Mouse (Mus musculus) myocyte (in vitro differentiated cells): ENCODE results near the gene Rnf181. TPM values are rescaled to one million over a fixed set of nuclear protein-coding genes. Genes with fewer than 3 reads are reported as not detected.

Source experiments
- H3K27me3 ChIP-seq: one replicate; pipeline ENCODE4 v1.6.1; 2011; ENCODE audit not compliant: control insufficient read depth, insufficient read depth, insufficient read length
- H3K36me3 ChIP-seq: one replicate; pipeline ENCODE4 v1.6.1; 2011; ENCODE audit not compliant: control insufficient read depth, insufficient read depth
- H3K4me2 ChIP-seq: one replicate; pipeline ENCODE4 v1.6.1; 2011; ENCODE audit warnings: low read depth, control low read depth
- H3K4me3 ChIP-seq: one replicate; pipeline ENCODE4 v1.5.1; 2011; ENCODE audit warnings: mild to moderate bottlenecking, control low read depth, moderate library complexity
- H3K79me2 ChIP-seq: one replicate; pipeline ENCODE4 v1.6.1; 2011; ENCODE audit not compliant: control insufficient read depth, insufficient read depth
- H3ac ChIP-seq: one replicate; pipeline ENCODE4 v1.6.1; 2011; ENCODE audit not compliant: control insufficient read depth, insufficient read length
- CEBPB ChIP-seq: IDR thresholded peaks from 2 replicates; pipeline ENCODE4 v1.6.1; 2011; ENCODE audit warnings: mild to moderate bottlenecking, moderate library complexity; ENCODE audit not compliant: poor library complexity, insufficient read depth, severe bottlenecking
- E2F4 ChIP-seq: IDR thresholded peaks from one replicate; pipeline ENCODE4 v1.6.1; 2011; ENCODE audit warnings: mild to moderate bottlenecking, control low read depth, moderate library complexity; ENCODE audit not compliant: insufficient read depth
- MAX ChIP-seq: IDR thresholded peaks from one replicate; pipeline ENCODE4 v1.6.1; 2011; ENCODE audit warnings: low read depth, mild to moderate bottlenecking, control low read depth
- MYOD1 ChIP-seq, 3 experiments: IDR thresholded peaks; one replicate each; pipeline ENCODE4 v1.6.1; 2011; ENCODE audit warnings: control low read depth in 2 of 3, low read depth in 2 of 3, mild to moderate bottlenecking in 2 of 3, moderate library complexity in 1 of 3; ENCODE audit not compliant: insufficient read length in 2 of 3, control insufficient read depth in 1 of 3
- MYOG ChIP-seq, 3 experiments: IDR thresholded peaks; one replicate each; pipeline ENCODE4 v1.6.1; 2011; ENCODE audit warnings: control low read depth in 2 of 3, low read depth in 2 of 3, mild to moderate bottlenecking in 2 of 3; ENCODE audit not compliant: insufficient read length in 2 of 3, control insufficient read depth in 1 of 3, insufficient read depth in 1 of 3
- POLR2A ChIP-seq: IDR thresholded peaks from one replicate; pipeline ENCODE4 v1.6.1; 2011; ENCODE audit warnings: low read depth, mild to moderate bottlenecking, control low read depth, moderate library complexity; ENCODE audit not compliant: insufficient read length
- POLR2AphosphoS2 ChIP-seq: IDR thresholded peaks from one replicate; pipeline ENCODE4 v1.6.1; 2011; ENCODE audit warnings: low read depth, control low read depth; ENCODE audit not compliant: insufficient read length
- REST ChIP-seq: IDR thresholded peaks from one replicate; pipeline ENCODE4 v1.6.1; 2011; ENCODE audit warnings: mild to moderate bottlenecking, control low read depth, moderate library complexity; ENCODE audit not compliant: insufficient read depth, insufficient read length
- SRF ChIP-seq: IDR thresholded peaks from one replicate; pipeline ENCODE4 v1.6.1; 2011; ENCODE audit warnings: low read depth; ENCODE audit not compliant: control insufficient read depth, insufficient read length
- TCF12 ChIP-seq: IDR thresholded peaks from one replicate; pipeline ENCODE4 v1.6.1; 2011; ENCODE audit warnings: mild to moderate bottlenecking, control low read depth; ENCODE audit not compliant: poor library complexity, insufficient read depth, severe bottlenecking
- TCF3 ChIP-seq: IDR thresholded peaks from one replicate; pipeline ENCODE4 v1.6.1; 2011; ENCODE audit warnings: low read depth, control low read depth; ENCODE audit not compliant: insufficient read length
- USF1 ChIP-seq: IDR thresholded peaks from one replicate; pipeline ENCODE4 v1.6.1; 2011; ENCODE audit warnings: low read depth, mild to moderate bottlenecking, control low read depth, moderate library complexity
- polyA plus RNA-seq: library from polyadenylated mRNA; unstranded; fragments of >200 nt; fragmentation: generic; extraction: Trizol; gene quantifications from one replicate; pipeline ENCODE4 v1.2.1, GENCODE M21; 2012; ENCODE audit warnings: missing spikeins

Rnf181 gene
- polyA plus RNA-seq, 1 experiment = 169 TPM

DNA sequence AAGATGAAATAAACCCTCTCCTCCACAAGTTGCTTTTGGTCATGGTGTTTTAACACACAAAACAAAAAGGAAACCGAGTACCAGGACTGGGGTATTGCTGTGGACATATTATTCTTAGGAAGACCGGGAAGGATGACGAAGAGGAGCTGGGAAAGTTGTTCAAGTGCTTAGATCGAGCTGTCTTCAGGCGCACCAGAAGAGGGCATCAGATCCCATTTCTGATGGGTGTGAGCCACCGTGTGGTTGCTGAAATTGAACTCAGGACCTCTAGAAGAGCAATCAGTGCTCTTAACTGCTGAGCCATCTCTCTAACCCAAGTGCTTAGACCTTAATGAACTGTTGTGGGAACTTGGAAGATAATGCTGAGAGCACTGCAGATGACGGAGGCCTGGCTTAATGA lies 2.7 kb downstream of the Rnf181 start:
- Histone ChIP-seq H3ac (no peak overlapping the region), H3K4me3 (no peak overlapping the region), H3K27me3 (no peaks in the 10 kb centered on the region), H3K36me3 (peaks cover 11% of the 10 kb centered on the region), H3K4me2 (no peak overlapping the region), H3K79me2 (peaks cover 14% of the 10 kb centered on the region)
- TF ChIP-seq POLR2AphosphoS2 (no peak), USF1 (no peak), MYOD1 (IDR thresholded peaks at IDR 0.05; ENCODE audit: control insufficient read depth in 1 of 3, insufficient read length in 2 of 3, low read depth in 2 of 3) (no peak), MAX (no peak), E2F4 (no peak), TCF3 (no peak), SRF (no peak), TCF12 (no peak), POLR2A (no peak), REST (no peak)

GRCm38 (mm10) chr6:72362132-72363028 lies 4.4 kb downstream of the Rnf181 start:
- no peaks in the 10 kb centered on the region for H3K27me3 ChIP-seq
- H3K4me2 ChIP-seq = peak overlapping the region; percentile 95
- H3ac ChIP-seq = peak overlapping the region; percentile 58
- peak overlapping the region; percentile 69 for H3K4me3 ChIP-seq
- H3K79me2 ChIP-seq = peaks cover 14% of the 10 kb centered on the region
- peaks cover 8% of the 10 kb centered on the region for H3K36me3 ChIP-seq
- TF ChIP-seq POLR2AphosphoS2 = peak; percentile 72
- TF ChIP-seq E2F4 = peak; percentile 50
- no peak for TF ChIP-seq MYOG (IDR thresholded peaks at IDR 0.05; ENCODE audit: control insufficient read depth in 1 of 3, insufficient read depth in 1 of 3, insufficient read length in 2 of 3, low read depth in 2 of 3)
- TF ChIP-seq MYOD1 (IDR thresholded peaks at IDR 0.05; ENCODE audit: control insufficient read depth in 1 of 3, insufficient read length in 2 of 3, low read depth in 2 of 3) = no peak
- TF ChIP-seq CEBPB = no peak
- peak; percentile 94 for TF ChIP-seq USF1
- no peak for TF ChIP-seq MAX
- no peak for TF ChIP-seq TCF12
- no peak for TF ChIP-seq SRF
- TF ChIP-seq TCF3 = no peak
- no peak for TF ChIP-seq REST
- TF ChIP-seq POLR2A = peak; percentile 67

DNA sequence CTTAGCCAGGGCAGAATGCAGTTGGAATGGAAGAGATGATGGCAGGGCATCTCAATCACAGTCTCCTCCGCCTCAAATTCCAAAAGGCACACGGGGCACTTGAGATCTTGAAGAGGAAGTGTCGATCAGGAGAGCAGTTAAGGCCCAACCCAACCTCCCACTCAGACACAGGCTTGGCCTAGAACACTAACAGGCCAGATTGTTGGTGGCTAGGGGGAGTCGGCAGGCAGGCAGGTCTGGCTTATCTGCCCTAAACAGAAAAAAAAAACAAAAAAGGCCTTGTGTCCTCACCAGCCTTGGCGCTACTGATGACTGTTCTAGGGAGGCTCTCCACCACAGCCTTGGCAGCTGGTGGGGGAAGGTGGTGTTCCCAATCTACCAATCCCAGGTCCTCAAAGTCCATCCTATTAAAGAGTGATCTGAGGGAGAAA lies 5.6 kb downstream of the Rnf181 start:
- Histone ChIP-seq H3K36me3 (peaks cover 8% of the 10 kb centered on the region), H3K4me3 (peak overlapping the region; percentile 69), H3ac (peak overlapping the region; percentile 58), H3K79me2 (peaks cover 14% of the 10 kb centered on the region), H3K27me3 (no peaks in the 10 kb centered on the region), H3K4me2 (peak overlapping the region; percentile 95)
- no peak for TF ChIP-seq CEBPB
- no peak for TF ChIP-seq SRF
- peak; percentile 13 for TF ChIP-seq POLR2A
- peak; percentile 52 for TF ChIP-seq POLR2AphosphoS2

DNA sequence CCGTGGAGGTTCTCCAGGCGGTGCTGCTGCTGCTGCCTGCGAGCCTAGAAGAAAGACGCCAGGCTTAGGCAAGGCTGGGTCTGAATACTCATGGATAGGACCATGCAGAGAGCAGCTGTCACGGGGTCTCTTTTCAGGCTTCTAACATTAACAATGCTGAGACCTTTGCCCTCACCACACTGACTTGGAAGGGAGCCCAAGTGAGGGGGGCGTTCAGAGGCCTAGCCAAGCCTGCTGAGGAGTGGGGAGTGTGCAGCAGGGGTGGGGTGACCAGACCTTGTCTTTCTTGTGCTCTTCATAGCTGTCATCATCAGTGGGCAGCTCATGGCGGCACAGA lies 6.2 kb downstream of the Rnf181 start:
- no peak overlapping the region for H3ac ChIP-seq
- peak overlapping the region; percentile 95 for H3K4me2 ChIP-seq
- TF ChIP-seq POLR2A = peak; percentile 5
- TF ChIP-seq POLR2AphosphoS2 = no peak
- no peak for TF ChIP-seq E2F4
- H3K4me3 ChIP-seq = peak overlapping the region; percentile 69
- H3K27me3 ChIP-seq = no peaks in the 10 kb centered on the region
- H3K36me3 ChIP-seq = peaks cover 8% of the 10 kb centered on the region
- H3K79me2 ChIP-seq = peaks cover 14% of the 10 kb centered on the region

DNA sequence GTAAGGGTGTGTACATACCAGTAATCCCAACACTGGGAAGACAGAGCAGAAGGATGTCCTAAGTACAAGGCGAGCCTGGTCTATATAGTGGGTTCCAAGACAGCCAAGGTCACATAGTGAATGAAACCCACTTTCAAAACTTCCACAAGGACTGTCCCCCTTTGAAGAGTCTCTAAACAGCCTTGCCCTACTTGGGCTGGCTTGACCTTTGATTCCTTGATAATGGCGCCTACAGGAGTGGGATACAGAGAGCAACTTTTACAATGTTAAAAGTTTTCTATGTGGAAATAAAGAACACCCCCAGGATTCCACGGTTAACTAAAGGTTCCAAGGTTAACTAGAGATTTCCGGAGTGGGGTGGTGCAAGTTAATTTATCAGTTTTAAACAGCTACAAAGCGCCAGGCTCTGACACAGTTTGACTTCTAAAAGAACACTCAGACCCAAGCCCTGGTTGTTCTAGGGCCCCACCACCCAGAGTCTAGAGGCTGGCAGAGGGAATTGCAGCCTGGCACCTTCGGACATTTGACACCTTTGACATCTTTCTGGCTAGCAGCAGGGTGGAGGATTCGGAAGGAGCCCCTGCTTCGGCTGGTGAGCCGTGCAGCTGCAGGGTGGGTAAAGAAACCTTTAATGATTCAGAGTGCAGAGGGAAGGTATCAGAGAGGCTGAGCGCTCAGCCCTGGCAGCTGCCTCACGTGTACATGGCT lies 6.7 kb downstream of the Rnf181 start:
- Histone ChIP-seq H3K79me2 (peaks cover 14% of the 10 kb centered on the region), H3K36me3 (peaks cover 8% of the 10 kb centered on the region), H3K4me3 (peak overlapping the region; percentile 69), H3K4me2 (peak overlapping the region; percentile 95), H3K27me3 (no peaks in the 10 kb centered on the region), H3ac (no peak overlapping the region)
- TF ChIP-seq REST (no peak), POLR2A (peak; percentile 1), MYOG (IDR thresholded peaks at IDR 0.05; ENCODE audit: control insufficient read depth in 1 of 3, insufficient read depth in 1 of 3, insufficient read length in 2 of 3, low read depth in 2 of 3) (no peak), E2F4 (no peak), TCF12 (no peak), MYOD1 (IDR thresholded peaks at IDR 0.05; ENCODE audit: control insufficient read depth in 1 of 3, insufficient read length in 2 of 3, low read depth in 2 of 3) (no peak), USF1 (no peak)
